Mouse (Mus musculus): ENCODE measurements around the gene AW822073.
"Not testable (repeated sequence)": the region's sequence is repeated elsewhere in the genome, so short reads cannot be mapped to it uniquely, and the experiment has no call there.

AW822073 gene

GRCm38 (mm10) chr10:58221571-58221970, 3.2 kb downstream of the AW822073 start:
- not testable (repeated sequence) for DNase-seq (ENCODE audit: low read depth)

DNA sequence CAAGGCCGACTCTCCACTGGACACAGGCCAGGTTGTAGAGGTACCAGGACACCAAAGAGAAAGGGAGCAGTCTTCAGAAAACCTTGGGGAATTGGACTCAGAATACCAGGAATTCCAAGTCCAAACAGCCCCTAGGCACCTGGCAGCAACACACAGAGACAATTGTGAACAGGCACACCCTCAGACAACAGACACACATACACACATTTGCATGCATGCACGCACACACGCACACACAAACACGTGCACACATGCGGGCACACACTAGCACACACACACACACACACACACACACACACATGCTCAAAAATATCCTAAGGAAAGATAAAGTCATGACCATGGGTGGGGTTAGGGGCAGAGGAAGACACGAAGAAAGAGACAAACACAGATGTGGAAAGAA, 4.0 kb downstream of the AW822073 start:
- no peak for DNase-seq (ENCODE audit: low read depth)

GRCm38 (mm10) chr10:58217366-58217765, 7.4 kb downstream of the AW822073 start:
- DNase-seq (ENCODE audit: low read depth) = no peak

DNA sequence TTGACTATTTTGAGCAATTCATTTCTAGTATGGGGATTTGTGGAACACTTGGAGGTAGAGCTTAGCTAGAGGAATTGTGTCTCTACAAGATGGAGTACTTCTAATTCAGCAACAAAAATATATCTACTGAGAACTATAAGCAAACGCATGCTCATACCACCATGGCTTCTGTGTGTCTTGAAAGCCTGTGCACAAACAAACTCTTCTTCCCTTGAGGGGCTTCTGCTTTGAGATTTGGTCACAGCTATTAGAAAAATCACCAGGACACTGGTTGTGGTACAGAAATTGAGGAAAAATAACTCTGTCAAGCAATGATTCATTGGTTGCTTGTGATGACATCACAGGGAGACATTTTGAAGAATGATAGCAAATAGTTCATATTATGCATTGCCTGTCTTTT, 9.4 kb downstream of the AW822073 start:
- no peak for DNase-seq (ENCODE audit: low read depth)

DNA sequence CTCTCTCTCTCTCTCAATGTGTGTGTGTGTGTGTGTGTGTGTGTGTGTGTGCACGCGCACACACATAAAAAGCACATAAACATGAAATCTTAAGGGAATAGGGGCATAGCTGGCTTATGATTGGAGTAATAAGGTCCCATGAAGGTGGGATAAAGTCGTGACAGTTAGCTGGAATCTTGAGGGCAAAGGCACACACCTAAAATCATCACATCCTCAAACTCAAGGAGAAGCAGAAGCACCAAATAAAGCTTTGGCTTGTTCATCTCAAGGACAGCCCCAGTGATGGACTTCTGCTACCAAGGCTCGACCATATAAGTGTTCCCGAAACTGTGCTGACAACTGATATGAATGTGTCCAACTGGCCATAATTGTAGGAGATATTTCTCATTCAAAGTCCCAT, 9.8 kb downstream of the AW822073 start:
- no peak for DNase-seq (ENCODE audit: low read depth)

- no peak for DNase-seq (ENCODE audit: low read depth)
Measured at GRCm38 (mm10) chr10:58214497-58214896, 10.2 kb downstream of the AW822073 start.

- DNase-seq (ENCODE audit: low read depth) = no peak
Measured at GRCm38 (mm10) chr10:58212230-58212629, 12.5 kb downstream of the AW822073 start.

GRCm38 (mm10) chr10:58211213-58211612, 13.5 kb downstream of the AW822073 start:
- no peak for DNase-seq (ENCODE audit: low read depth)

GRCm38 (mm10) chr10:58210514-58210913, 14.2 kb downstream of the AW822073 start:
- no peak for DNase-seq (ENCODE audit: low read depth)

- no peak for DNase-seq (ENCODE audit: low read depth)
Measured at GRCm38 (mm10) chr10:58209710-58210467, 14.8 kb downstream of the AW822073 start.

DNA sequence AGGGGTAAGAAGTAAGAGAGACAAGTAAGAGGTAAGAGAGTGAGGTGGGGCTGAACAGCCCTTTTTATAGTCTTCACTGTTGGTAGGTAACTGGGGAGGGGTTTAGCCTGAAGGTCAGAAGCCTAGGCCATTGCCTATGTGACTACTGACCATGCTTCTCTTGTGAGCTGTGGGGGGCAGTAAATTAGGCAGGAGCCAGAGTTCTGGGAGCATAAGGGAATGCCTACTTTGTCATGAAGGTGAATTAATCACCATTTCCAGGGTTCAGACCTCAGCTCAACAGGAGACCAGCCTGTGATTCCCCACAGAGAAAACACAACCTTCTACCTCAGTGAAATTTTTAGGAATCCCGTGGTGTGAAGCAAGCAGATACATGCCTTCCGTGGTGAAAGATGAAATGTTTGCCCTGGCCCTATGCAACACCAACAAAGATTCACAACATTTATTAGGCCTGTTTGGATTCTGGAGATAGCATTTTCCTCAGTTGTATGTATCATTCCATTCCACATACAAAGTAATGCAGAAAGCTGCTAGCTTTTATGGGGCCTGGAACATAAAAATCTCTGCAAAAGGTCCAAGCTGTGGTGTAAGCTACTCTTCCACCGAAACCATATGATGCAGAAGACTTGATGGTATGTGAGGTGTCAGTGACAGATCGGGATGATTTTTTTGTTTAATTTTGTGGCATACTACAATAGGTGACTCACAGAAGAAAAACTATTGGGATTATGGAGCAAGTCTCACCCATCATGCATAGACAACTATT, 17.9 kb downstream of the AW822073 start:
- DNase-seq (ENCODE audit: low read depth) = no peak

DNA sequence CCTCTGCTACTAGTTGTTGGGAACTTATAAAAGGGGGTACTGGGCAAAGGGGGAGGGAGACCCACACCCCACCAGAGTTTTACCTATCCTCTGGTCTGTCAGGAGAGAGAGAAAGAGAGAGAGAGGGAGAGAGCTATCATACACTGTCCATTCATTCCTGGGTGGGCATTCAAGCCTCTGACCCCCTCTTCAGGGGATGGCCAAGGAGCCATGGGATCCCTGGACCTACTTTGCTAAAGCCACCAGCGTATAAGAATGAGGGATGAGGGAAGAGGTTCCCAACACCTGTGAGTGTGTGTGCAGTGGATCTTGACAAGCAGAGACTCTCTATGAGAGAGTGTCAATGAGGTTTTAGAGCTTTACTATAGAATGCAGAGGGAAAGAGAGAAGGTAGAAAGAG, 18.7 kb downstream of the AW822073 start:
- DNase-seq (ENCODE audit: low read depth) = no peak
